Mouse (Mus musculus) CH12.LX (cell line): ENCODE data around the gene 1700066M21Rik. TPM values are rescaled to one million over a fixed set of nuclear protein-coding genes. Genes with fewer than 3 reads are reported as not detected.

ENCODE experiments used
- DNase-seq: peaks from one replicate; pipeline ENCODE4 v3.0.0-alpha.2; 2013; ENCODE audit errors: extremely low read depth
- H3K27ac ChIP-seq: 2 replicates; pipeline ENCODE4 v1.5.1; 2012; ENCODE audit warnings: low read depth, mild to moderate bottlenecking, control low read depth, moderate library complexity; ENCODE audit not compliant: insufficient read depth
- H3K27me3 ChIP-seq: replicated peaks from 2 replicates; pipeline ENCODE3; 2012; ENCODE audit warnings: inconsistent platforms
- H3K36me3 ChIP-seq, 2 experiments: replicated peaks in 1 of 2; 2 replicates each; pipeline versions ENCODE3 to v1.6.1; 2012; ENCODE audit warnings: inconsistent platforms in 1 of 2, low read length in 1 of 2, mild to moderate bottlenecking in 1 of 2, mixed read lengths in 1 of 2, moderate library complexity in 1 of 2; ENCODE audit not compliant: control insufficient read depth in 1 of 2, insufficient read depth in 1 of 2
- H3K4me1 ChIP-seq, 2 experiments: 2 replicates each; pipeline ENCODE4 v1.6.1; 2012; ENCODE audit warnings: inconsistent platforms in 1 of 2, moderate library complexity in 1 of 2; ENCODE audit not compliant: insufficient read depth in 2 of 2, control insufficient read depth in 1 of 2
- H3K4me2 ChIP-seq: 2 replicates; pipeline ENCODE4 v1.6.1; 2012; ENCODE audit warnings: low read depth, mild to moderate bottlenecking, control low read depth; ENCODE audit not compliant: poor library complexity, insufficient read depth, severe bottlenecking
- H3K4me3 ChIP-seq, 3 experiments: fragments of 150-350 bp in 1 of 3; sonication (generic) in 1 of 3; replicated peaks in 1 of 3; 2 replicates each; pipeline versions ENCODE3 to v1.5.1; 2011 to 2012; ENCODE audit warnings: low read depth in 2 of 3, low read length in 2 of 3, mild to moderate bottlenecking in 2 of 3, moderate library complexity in 2 of 3, control low read depth in 1 of 3, improper control_type of control experiment in 1 of 3, inconsistent platforms in 1 of 3, mixed read lengths in 1 of 3; ENCODE audit not compliant: poor library complexity in 1 of 3
- H3K79me2 ChIP-seq: replicated peaks from 2 replicates; pipeline ENCODE4 v1.6.1; 2012; ENCODE audit warnings: mild to moderate bottlenecking, moderate library complexity; ENCODE audit not compliant: control insufficient read depth, poor library complexity, insufficient read depth, severe bottlenecking; ENCODE audit errors: extremely low read depth
- H3K9ac ChIP-seq: 2 replicates; pipeline ENCODE4 v1.6.1; 2012; ENCODE audit warnings: low read depth, mild to moderate bottlenecking, control low read depth, moderate library complexity; ENCODE audit not compliant: insufficient read depth
- H3K9me3 ChIP-seq: replicated peaks from 2 replicates; pipeline ENCODE3; 2012; ENCODE audit warnings: low read length, inconsistent platforms, mixed read lengths
- BHLHE40 ChIP-seq: IDR thresholded peaks from 2 replicates; pipeline ENCODE4 v1.6.1; 2011; ENCODE audit warnings: mild to moderate bottlenecking, low read depth, low read length, improper control_type of control experiment
- ELF1 ChIP-seq: IDR thresholded peaks from 2 replicates; pipeline ENCODE4 v1.6.1; 2014; ENCODE audit warnings: low read depth, mild to moderate bottlenecking, inconsistent platforms, low read length, improper control_type of control experiment
- HCFC1 ChIP-seq: IDR thresholded peaks from 2 replicates; pipeline ENCODE4 v1.6.1; 2012; ENCODE audit warnings: low read depth, mild to moderate bottlenecking, inconsistent platforms, low read length, improper control_type of control experiment
- JUN ChIP-seq: IDR thresholded peaks from 2 replicates; pipeline ENCODE4 v1.6.1; 2011; ENCODE audit warnings: low read depth, mild to moderate bottlenecking, low read length, improper control_type of control experiment, moderate library complexity; ENCODE audit not compliant: insufficient read depth
- JUND ChIP-seq: conservative IDR thresholded peaks from 2 replicates; pipeline ENCODE4 v1.6.1; 2011; ENCODE audit warnings: low read depth, low read length, improper control_type of control experiment
- MAX ChIP-seq: IDR thresholded peaks from 2 replicates; pipeline ENCODE4 v1.6.1; 2011; ENCODE audit warnings: low read length, improper control_type of control experiment
- NELFE ChIP-seq: IDR thresholded peaks from 2 replicates; pipeline ENCODE4 v1.6.1; 2011; ENCODE audit warnings: low read depth, low read length, improper control_type of control experiment
- NRF1 ChIP-seq: IDR thresholded peaks from 2 replicates; pipeline ENCODE4 v1.6.1; 2014; ENCODE audit warnings: low read depth, mild to moderate bottlenecking, inconsistent platforms, low read length, improper control_type of control experiment, moderate library complexity
- POLR2A ChIP-seq: IDR thresholded peaks from 2 replicates; pipeline ENCODE4 v1.6.1; 2011; ENCODE audit warnings: low read depth, mild to moderate bottlenecking, improper control_type of control experiment, low read length
- POLR2AphosphoS2 ChIP-seq: IDR thresholded peaks from 2 replicates; pipeline ENCODE4 v1.6.1; 2011; ENCODE audit warnings: low read depth, low read length, improper control_type of control experiment
- RAD21 ChIP-seq: IDR thresholded peaks from 2 replicates; pipeline ENCODE4 v1.6.1; 2011; ENCODE audit warnings: low read depth, mild to moderate bottlenecking, low read length, improper control_type of control experiment, moderate library complexity
- RCOR1 ChIP-seq: conservative IDR thresholded peaks from 2 replicates; pipeline ENCODE4 v1.6.1; 2012; ENCODE audit warnings: low read depth, mild to moderate bottlenecking, inconsistent platforms, low read length, improper control_type of control experiment
- UBTF ChIP-seq: IDR thresholded peaks from 2 replicates; pipeline ENCODE4 v1.6.1; 2012; ENCODE audit warnings: low read depth, mild to moderate bottlenecking, inconsistent platforms, low read length, improper control_type of control experiment, moderate library complexity
- USF2 ChIP-seq: conservative IDR thresholded peaks from 2 replicates; pipeline ENCODE4 v1.6.1; 2011; ENCODE audit warnings: low read depth, low read length, improper control_type of control experiment
- ZC3H11A ChIP-seq: IDR thresholded peaks from 2 replicates; pipeline ENCODE4 v1.6.1; 2012; ENCODE audit warnings: low read depth, mild to moderate bottlenecking, inconsistent platforms, low read length, improper control_type of control experiment
- dilution Hi-C: fragments of 300-500 bp; cut with MboI; formaldehyde crosslinking; loops from 2 replicates; pipeline ENCODE4 v1.14.3; 2020; ENCODE audit warnings: low sequenced_read_pairs; ENCODE audit not compliant: extremely low pct_unique_long_range_greater_than_20kb, extremely low pct_ligation_motif_present
- in situ Hi-C: fragments of 300-500 bp; cut with MboI; formaldehyde crosslinking; loops from 3 replicates; pipeline ENCODE4 v1.14.3; 2019; ENCODE audit warnings: low sequenced_read_pairs, low pct_ligation_motif_present, low pct_unique_long_range_greater_than_20kb, mixed read lengths
- polyA plus RNA-seq: library from polyadenylated mRNA; unstranded; fragments of >175 nt; gene quantifications from 2 replicates; pipeline ENCODE4 v1.2.1, GENCODE M21; 2012; ENCODE audit warnings: low read depth; ENCODE audit not compliant: insufficient read length
- total RNA-seq, 2 experiments: library from RNA; depleted of rRNA; stranded (reverse); fragments of 300-350 nt in 1 of 2; fragments of >200 nt in 1 of 2; gene quantifications; 2 replicates each; pipeline ENCODE4 v1.2.3; 2012 to 2014

The 1700066M21Rik gene
- total and polyA plus RNA-seq, 3 experiments: 7.0 to 17.4 (median 8.0) TPM

GRCm38 (mm10) chr1:57388402-57389155, 11.2 kb downstream of the 1700066M21Rik start:
- Histone ChIP-seq H3K4me3 (no peak overlapping the region), H3K9ac (no peak overlapping the region), H3K79me2 (no peaks in the 10 kb centered on the region), H3K27ac (no peak overlapping the region), H3K27me3 (no peaks in the 10 kb centered on the region), H3K36me3 (peaks cover 21 to 56% of the 10 kb centered on the region in 2 experiments), H3K4me2 (no peak overlapping the region), H3K4me1 (no peaks in the 10 kb centered on the region), H3K9me3 (no peaks in the 10 kb centered on the region)
- no peak for TF ChIP-seq ZC3H11A
- TF ChIP-seq POLR2AphosphoS2: no peak
- TF ChIP-seq UBTF: no peak
- in situ Hi-C loops (no loop called here), dilution Hi-C loops (no loop called here)
- no peak for DNase-seq

GRCm38 (mm10) chr1:57390993-57391790, 13.8 kb downstream of the 1700066M21Rik start:
- H3K9ac ChIP-seq: no peak overlapping the region
- H3K27ac ChIP-seq: no peak overlapping the region
- dilution Hi-C loops (no loop called here), in situ Hi-C loops (no loop called here)
- H3K4me3 ChIP-seq: no peak overlapping the region
- TF ChIP-seq NRF1: no peak
- TF ChIP-seq BHLHE40: no peak
- TF ChIP-seq POLR2A: no peak
- no peak for TF ChIP-seq JUND
- TF ChIP-seq MAX: no peak
- no peak for TF ChIP-seq RCOR1
- TF ChIP-seq HCFC1: no peak
- no peak for TF ChIP-seq RAD21
- TF ChIP-seq NELFE: no peak
- TF ChIP-seq ELF1: no peak
- TF ChIP-seq USF2: no peak
- no peak for TF ChIP-seq JUN
- no peak for TF ChIP-seq ZC3H11A
- peaks cover 27 to 68% of the 10 kb centered on the region in 2 experiments for H3K36me3 ChIP-seq
- H3K79me2 ChIP-seq: no peaks in the 10 kb centered on the region
- H3K4me1 ChIP-seq: no peaks in the 10 kb centered on the region
- no peak overlapping the region for H3K4me2 ChIP-seq
- no peak for DNase-seq
- no peaks in the 10 kb centered on the region for H3K9me3 ChIP-seq
- no peaks in the 10 kb centered on the region for H3K27me3 ChIP-seq
